Mouse (Mus musculus) E14TG2a.4 (cell line): ENCODE results near the gene Lpp.

Source experiments
- CTCF ChIP-seq: conservative IDR thresholded peaks from 2 replicates; pipeline ENCODE4 v1.5.1; 2014; ENCODE audit warnings: low read length
- NANOG ChIP-seq: IDR thresholded peaks from 2 replicates; pipeline ENCODE4 v1.6.1; 2014; ENCODE audit warnings: borderline replicate concordance, low read length, mixed read lengths

DNA sequence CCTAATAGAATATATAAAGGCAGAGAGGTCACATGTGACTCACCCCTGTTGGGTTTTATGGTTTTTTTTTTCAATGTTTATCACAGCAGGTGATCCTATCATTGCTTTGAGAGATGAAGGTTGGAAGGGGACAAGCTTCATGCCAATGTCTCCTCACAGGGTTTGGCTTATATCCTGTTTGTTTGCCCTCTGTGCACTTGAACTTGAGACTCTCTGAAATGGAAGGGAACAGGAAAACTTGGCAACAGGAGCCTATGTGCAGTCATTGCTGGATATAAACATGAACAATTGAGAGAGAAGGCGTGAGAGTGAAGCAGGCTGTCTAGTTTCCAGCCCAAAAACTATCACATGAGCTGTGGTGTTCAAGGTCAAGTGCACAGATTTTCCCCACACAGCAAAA is 508.8 kb downstream of the Lpp start:
- no peak for TF ChIP-seq CTCF
- no peak for TF ChIP-seq NANOG
